Mouse (Mus musculus) olfactory bulb, adult 2 months (tissue): Measurements from ENCODE around the gene Aplp1. TPM values are rescaled to one million over a fixed set of nuclear protein-coding genes. Genes with fewer than 3 reads are reported as not detected.
"Not testable (repeated sequence)": the region's sequence is repeated elsewhere in the genome, so short reads cannot be mapped to it uniquely, and the experiment has no call there.

Experiments used
- H3K27ac ChIP-seq: fragments of 200-500 bp; 2 replicates; pipeline ENCODE4 v1.5.1; 2012; ENCODE audit warnings: low read depth, low read length; ENCODE audit not compliant: insufficient read depth
- H3K4me1 ChIP-seq: fragments of 200-500 bp; 2 replicates; pipeline ENCODE4 v1.6.1; 2012; ENCODE audit warnings: low read length; ENCODE audit not compliant: control insufficient read depth, insufficient read depth
- H3K4me3 ChIP-seq: fragments of 200-500 bp; 2 replicates; pipeline ENCODE4 v1.5.1; 2012; ENCODE audit warnings: mild to moderate bottlenecking, low read depth, low read length, moderate library complexity; ENCODE audit not compliant: insufficient read depth
- CTCF ChIP-seq: fragments of 200-500 bp; IDR thresholded peaks from 2 replicates; pipeline ENCODE4 v1.5.1; 2012; ENCODE audit warnings: low read depth, mild to moderate bottlenecking, low read length, moderate library complexity; ENCODE audit not compliant: insufficient read depth
- POLR2A ChIP-seq: fragments of 200-500 bp; IDR thresholded peaks from 2 replicates; pipeline ENCODE4 v1.6.1; 2012; ENCODE audit warnings: mild to moderate bottlenecking, low read depth, low read length, moderate library complexity; ENCODE audit not compliant: insufficient read depth
- WGBS: fragments of 180-500 bp; shearing (Covaris S2); methylation state at CpG from one replicate; pipeline ENCODE4 v1.1.7; 2018; 5-methylcytosine and 5-hydroxymethylcytosine counted together
- polyA plus RNA-seq: library from polyadenylated mRNA; stranded (reverse); fragments of >200 nt; gene quantifications from 2 replicates; pipeline ENCODE4 v1.2.4, GENCODE M21; 2012; ENCODE audit warnings: low replicate concordance; ENCODE audit not compliant: missing spikeins, insufficient read depth, insufficient read length

Aplp1 gene
- 174 TPM in 1 of 2 replicates, not detected in the other for polyA plus RNA-seq

DNA sequence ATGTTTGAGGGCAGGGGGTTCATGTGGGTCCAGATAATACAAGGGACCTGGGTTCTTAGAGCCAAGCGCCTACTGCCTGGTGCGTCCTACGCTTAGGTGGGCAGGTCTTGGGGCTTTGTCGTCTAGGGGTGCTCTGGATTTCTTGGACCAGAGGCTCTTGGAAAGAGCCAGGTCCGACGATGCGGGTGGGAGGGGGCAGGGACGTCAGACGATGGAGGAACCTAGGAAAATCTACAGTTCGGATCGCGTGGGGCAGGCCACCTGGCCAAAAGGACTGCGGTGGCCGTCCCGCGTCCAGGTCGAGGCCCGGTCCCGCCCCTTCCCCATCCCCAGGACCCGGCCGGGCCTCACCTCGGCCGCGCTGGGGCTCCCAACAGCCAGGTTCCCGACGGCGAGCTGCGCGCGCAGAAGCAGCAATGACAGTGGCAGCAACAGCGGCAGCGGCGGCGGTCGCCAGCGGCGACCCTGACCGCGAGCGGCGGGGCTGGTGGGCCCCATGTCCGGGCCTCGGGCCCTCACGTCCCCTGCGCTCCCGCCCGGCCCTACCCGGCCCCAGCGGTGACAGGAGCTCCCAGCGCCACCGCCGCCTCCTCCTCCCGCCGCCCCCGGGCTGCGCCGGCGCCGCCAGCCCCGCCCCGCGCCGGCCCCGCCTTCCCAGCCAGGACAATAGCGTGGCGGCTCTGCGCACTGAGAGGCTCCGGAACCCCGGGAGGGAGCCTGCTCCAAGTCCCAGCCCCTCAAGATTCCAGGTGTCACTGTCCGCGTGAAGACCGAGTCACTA is at the start of gene Aplp1:
TSS of gene Aplp1 (minus strand) at position 565 of the 781 bp plus-strand sequence.
- Histone ChIP-seq H3K4me1 (peaks cover 31% of the 10 kb centered on the region), H3K4me3 (peak within 1 kb of the TSS; percentile 89), H3K27ac (peak within 1 kb of the TSS; percentile 95)
- WGBS: under 1% methylated on average over 66 of the region's 72 CpGs
- TF ChIP-seq POLR2A: peak; percentile 40
- no peak; the same call in 1 of the 2 replicates for TF ChIP-seq CTCF

DNA sequence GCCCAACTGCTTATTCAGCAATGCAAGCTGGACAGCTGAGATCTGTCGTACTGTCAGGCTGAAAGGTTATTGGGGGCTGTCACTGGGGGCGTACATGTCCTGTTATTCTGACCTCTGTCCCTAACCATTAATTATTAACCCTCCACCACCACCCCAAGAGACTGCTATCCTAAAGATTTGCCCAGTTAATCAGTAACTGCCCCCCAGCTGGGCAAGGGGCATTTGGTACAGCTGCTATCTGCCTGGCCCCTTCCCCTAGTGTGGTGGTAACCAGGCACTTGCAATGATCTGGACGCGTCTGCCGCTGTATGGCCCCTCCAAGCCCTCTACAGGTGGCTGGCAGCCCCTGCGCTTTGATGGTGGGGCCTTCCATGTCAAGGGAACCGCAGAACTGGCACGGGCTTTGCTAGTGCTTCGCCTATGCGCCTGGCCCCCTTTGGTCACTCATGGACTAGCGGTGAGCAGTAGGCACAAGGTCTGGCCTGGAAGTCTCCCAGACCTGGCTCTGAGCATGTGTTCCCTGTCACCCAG is 48.1 kb upstream of the Aplp1 start, which contains the start of gene Prodh2:
TSS of gene Prodh2 (plus strand) at position 222 of the 531 bp plus-strand sequence.
- 69% methylated on average over 11 of the region's 11 CpGs for WGBS

GRCm38 (mm10) chr7:30492765-30493164 is 47.4 kb upstream of the Aplp1 start:
- Histone ChIP-seq H3K4me1 (no peaks in the 10 kb centered on the region), H3K27ac (no peak overlapping the region), H3K4me3 (no peak overlapping the region)
- WGBS: 12% methylated on average over 4 of the region's 4 CpGs
- no peak for TF ChIP-seq POLR2A
- peak; percentile 19; the same call in 1 of the 2 replicates for TF ChIP-seq CTCF

More for the DNA sequence above, 48.1 kb upstream of the Aplp1 start, which contains the start of gene Prodh2:
- TF ChIP-seq POLR2A (no peak), CTCF (no peak)
- Histone ChIP-seq H3K4me1 (no peaks in the 10 kb centered on the region), H3K4me3 (no peak within 1 kb of the TSS), H3K27ac (no peak within 1 kb of the TSS)

DNA sequence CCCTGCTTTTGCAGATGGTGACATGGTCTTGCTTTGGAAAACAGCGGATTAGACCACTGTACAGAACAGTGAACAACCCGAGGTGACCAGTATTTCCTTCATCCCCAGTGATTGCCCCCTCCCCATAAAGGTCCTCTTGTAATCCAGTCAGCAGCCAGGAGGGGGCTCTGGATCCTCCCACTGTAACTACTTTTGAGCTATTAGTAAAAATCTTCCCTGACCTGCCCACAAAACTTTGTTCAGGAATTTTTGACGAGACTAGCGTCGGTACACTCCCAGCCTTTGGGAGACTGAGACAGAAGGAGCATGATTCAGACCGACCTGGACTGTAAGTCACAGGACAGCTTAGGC is 45.6 kb upstream of the Aplp1 start:
- no peaks in the 10 kb centered on the region for H3K4me1 ChIP-seq
- H3K27ac ChIP-seq: no peak overlapping the region
- WGBS: 15% methylated on average over 6 of the region's 6 CpGs
- H3K4me3 ChIP-seq: no peak overlapping the region
- TF ChIP-seq CTCF (no peak), POLR2A (no peak)

- TF ChIP-seq POLR2A: no peak
- no peak for TF ChIP-seq CTCF
- H3K27ac ChIP-seq: no peak overlapping the region
- 25% methylated on average over 16 of the region's 16 CpGs for WGBS
Measured at GRCm38 (mm10) chr7:30490251-30490956, 45.1 kb upstream of the Aplp1 start.

DNA sequence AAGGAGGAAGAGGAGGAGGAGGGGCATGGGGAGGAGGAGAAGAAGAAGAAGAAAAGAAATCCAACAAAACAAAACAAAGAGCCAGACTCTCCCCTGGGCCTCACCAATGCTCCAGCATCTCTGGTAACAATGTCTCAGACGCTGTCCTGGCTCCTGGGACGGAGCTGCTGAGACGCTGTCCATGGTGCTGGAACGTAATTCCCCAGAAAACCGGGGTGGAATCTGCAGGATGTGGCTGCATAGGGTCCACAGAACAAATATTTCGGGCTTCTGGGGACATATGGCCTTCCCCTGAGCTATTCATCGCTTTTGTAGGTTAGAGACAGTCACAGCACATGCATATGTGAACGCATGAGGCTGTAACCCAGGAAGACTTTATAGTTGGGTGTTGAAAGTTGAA is 38.9 kb upstream of the Aplp1 start:
- no peak overlapping the region for H3K4me3 ChIP-seq
- TF ChIP-seq POLR2A: no peak
- H3K27ac ChIP-seq: no peak overlapping the region
- no peaks in the 10 kb centered on the region for H3K4me1 ChIP-seq
- 60% methylated on average over 8 of the region's 8 CpGs for WGBS

More at GRCm38 (mm10) chr7:30490251-30490956, 45.1 kb upstream of the Aplp1 start:
- Histone ChIP-seq H3K4me3 (no peak overlapping the region), H3K4me1 (no peaks in the 10 kb centered on the region)

- no peak for TF ChIP-seq CTCF
- no peak for TF ChIP-seq POLR2A
- 12% methylated on average over 26 of the region's 32 CpGs for WGBS
- Histone ChIP-seq H3K4me1 (peaks cover 2% of the 10 kb centered on the region; the same call in 1 of the 2 replicates), H3K4me3 (peak overlapping the region; percentile 44), H3K27ac (no peak overlapping the region)
Measured at GRCm38 (mm10) chr7:30477415-30478381, 32.4 kb upstream of the Aplp1 start.

- WGBS: 91% methylated on average over 7 of the region's 7 CpGs
- not testable (repeated sequence) for H3K27ac ChIP-seq, H3K4me3 ChIP-seq, H3K4me1 ChIP-seq
Measured at GRCm38 (mm10) chr7:30476136-30476535, 30.8 kb upstream of the Aplp1 start.
